Mouse (Mus musculus) liver, adult 2 months (tissue): ENCODE measurements around the gene Wdr90.

Experiments
- CTCF ChIP-seq: fragments of 200-500 bp; IDR thresholded peaks from 2 replicates; pipeline ENCODE4 v1.5.1; 2011; ENCODE audit warnings: low read depth, low read length, control low read depth
- POLR2A ChIP-seq: fragments of 200-500 bp; IDR thresholded peaks from 2 replicates; pipeline ENCODE4 v1.6.1; 2011; ENCODE audit warnings: low read length, control low read depth; ENCODE audit not compliant: insufficient read depth; ENCODE audit errors: extremely low read depth

- TF ChIP-seq CTCF (no peak), POLR2A (no peak)
Observed at GRCm38 (mm10) chr17:25864311-25864710, 3.0 kb upstream of the Wdr90 start.
